Mouse (Mus musculus) thymus, postnatal 0 days (tissue): ENCODE results near the gene Bicdl1. TPM values are rescaled to one million over a fixed set of nuclear protein-coding genes. Genes with fewer than 3 reads are reported as not detected.
"Not testable (repeated sequence)": the region's sequence is repeated elsewhere in the genome, so short reads cannot be mapped to it uniquely, and the experiment has no call there.

ENCODE experiments used
- DNase-seq: peaks from one replicate; pipeline ENCODE4 v3.0.0-alpha.2; 2015; ENCODE audit warnings: low spot score
- polyA plus RNA-seq: library from polyadenylated mRNA; unstranded; fragments of >200 nt; fragmentation: Nextera tagmentation; extraction: Ambion mirVana; gene quantifications from 2 replicates; pipeline ENCODE4 v1.2.1, GENCODE M21; 2015

Bicdl1 gene
- 16.9 and 19.4 TPM in 2 replicates for polyA plus RNA-seq

GRCm38 (mm10) chr5:115731001-115731731 lies at the start of gene Bicdl1:
Gene Bicdl1, minus strand, starts transcription at chr5:115731621.
- peak; percentile 65 for DNase-seq

DNA sequence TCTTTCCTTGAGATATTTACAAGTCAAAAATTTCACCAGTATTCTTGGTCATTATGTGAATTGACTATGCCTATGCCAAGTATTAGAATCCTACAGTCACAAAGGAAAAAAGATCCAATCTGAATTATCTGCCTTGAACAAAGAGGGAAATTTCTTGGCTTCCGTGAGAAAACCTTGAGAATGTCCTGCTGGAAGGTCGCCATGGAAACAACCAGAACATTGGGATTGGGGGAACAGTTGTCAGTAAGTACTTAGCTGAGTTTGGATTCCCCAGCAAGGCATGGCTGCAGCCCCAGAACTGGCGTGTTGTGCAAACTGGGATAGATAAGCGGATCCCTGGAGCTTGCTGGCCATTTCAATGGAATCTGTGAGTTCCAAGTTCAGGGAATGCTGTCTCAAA lies 45.5 kb upstream of the Bicdl1 start:
- no peak for DNase-seq

- DNase-seq: no peak
Measured at GRCm38 (mm10) chr5:115775350-115775749, 43.9 kb upstream of the Bicdl1 start.

- DNase-seq: no peak
Measured at GRCm38 (mm10) chr5:115770048-115770447, 38.6 kb upstream of the Bicdl1 start.

GRCm38 (mm10) chr5:115769116-115769515 lies 37.7 kb upstream of the Bicdl1 start:
- DNase-seq: no peak

- DNase-seq: no peak
Measured at GRCm38 (mm10) chr5:115766821-115767220, 35.4 kb upstream of the Bicdl1 start.

DNA sequence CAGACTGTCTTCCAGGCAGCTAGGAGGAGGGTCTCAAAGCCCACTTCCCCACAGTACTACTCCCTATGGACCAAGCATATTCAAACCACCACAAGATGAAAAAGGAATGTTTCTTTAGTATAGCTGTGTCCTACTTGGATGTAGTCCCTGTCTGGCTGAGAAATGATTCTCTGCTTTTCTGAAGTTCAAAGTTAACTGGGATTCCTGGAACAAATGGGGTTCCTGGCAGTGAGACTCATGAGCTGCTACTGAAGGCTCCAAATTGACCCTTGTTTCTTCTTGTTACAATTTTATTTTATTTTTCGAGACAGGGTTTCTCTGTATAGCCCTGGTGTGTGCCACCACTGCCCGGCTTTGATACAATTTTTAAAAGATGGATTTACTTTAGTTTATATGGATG lies 32.6 kb upstream of the Bicdl1 start:
- DNase-seq: no peak

DNA sequence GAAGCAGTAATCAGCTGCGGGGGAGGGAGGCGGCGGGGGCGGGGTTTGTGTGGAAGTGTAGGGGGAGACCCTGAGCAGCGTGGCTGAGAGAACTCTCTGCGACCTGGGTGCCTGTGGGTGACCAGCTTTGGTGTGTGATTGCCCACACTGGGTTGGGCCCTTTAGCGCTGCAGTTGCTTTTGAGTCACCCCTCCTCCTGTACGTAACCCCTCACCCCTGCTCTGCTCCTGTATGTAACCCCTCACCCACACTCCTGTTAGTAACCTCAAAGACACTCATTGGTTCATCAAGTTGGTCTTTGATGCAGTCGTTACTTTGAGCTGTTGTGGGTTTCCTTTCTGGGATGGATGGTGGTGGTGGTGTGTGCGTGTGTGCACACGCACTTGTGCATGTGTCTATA lies 29.5 kb upstream of the Bicdl1 start:
- peak; percentile 73 for DNase-seq

DNA sequence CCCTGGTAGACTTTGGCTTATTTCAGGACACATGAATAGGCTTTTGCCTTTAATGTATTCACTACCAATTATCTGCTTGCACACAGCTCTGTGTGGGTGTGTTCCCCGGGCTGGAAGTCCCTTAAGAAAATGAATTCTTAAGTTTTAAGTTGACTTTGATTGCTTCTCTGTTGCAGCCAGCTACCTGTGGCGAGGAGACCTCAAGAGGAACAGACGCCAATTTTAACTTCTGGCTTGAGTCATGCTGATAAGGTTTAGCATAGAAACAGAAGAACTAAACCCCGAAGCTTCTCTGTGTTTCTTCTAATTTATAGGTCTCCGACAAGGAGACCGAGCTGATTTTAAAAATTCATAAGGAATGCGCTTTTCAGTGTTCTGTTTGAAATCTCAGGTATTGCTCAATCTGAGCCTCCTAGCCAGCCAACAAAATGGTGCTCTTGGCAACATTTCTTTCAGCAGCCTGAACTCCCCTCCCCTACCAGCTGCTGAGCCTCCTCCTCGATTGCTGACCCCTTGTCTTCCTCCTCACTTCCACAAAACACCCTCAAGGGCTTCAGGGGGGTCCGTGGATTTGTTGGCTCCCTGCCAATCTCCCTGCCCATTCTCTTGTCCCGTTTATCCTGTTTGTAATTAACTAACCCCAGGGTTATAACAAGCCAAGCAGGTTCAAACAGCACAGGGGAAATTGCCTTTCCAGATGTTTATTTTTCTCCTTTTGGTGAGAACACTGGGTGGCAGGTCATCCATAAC lies 27.2 kb upstream of the Bicdl1 start:
- no peak for DNase-seq

DNA sequence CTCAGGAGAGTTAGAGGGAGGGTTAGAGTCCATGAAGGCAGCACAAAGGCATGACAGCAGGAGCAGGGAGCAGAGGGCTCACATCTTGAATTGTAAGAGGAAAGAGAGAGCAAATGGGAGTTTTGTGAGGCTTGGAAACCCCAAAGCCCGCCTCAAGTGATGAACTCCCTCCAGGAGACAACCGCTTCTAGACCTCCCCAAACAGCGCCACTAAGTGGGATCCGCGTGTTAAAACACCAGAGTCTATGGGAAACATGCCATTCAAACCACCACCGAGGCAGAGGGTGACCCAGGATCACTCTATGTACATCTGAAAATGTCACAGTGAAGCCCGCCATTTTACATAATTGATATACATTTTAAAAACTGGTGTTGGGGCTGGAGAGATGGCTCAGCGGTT lies 26.1 kb upstream of the Bicdl1 start:
- DNase-seq: no peak

DNA sequence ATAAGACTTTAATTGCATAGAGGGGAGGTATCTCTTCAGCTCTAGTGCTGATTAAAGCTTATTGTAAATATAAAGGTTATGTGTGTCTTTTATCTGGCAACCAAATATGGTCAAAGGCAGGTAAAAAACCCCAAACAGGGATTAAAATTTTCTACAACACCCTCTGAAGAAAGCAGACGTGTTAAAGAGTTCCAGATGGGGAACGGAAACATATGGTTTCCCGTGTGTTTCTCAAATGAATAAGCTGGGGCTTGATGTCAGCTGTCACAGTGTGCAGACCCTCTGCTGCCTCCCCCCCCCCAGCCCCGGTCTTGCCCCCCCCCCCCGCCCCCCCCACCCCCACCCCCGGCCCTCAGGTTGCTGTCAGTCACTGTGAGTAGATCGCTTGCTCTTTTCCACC lies 24.1 kb upstream of the Bicdl1 start:
- DNase-seq: peak; percentile 67

GRCm38 (mm10) chr5:115754831-115755230 lies 23.4 kb upstream of the Bicdl1 start:
- DNase-seq: peak; percentile 88

- peak; percentile 19 for DNase-seq
Measured at GRCm38 (mm10) chr5:115752883-115753282, 21.5 kb upstream of the Bicdl1 start.

GRCm38 (mm10) chr5:115751916-115752315 lies 20.5 kb upstream of the Bicdl1 start:
- DNase-seq: not testable (repeated sequence)

GRCm38 (mm10) chr5:115748316-115748715 lies 16.9 kb upstream of the Bicdl1 start:
- DNase-seq: no peak

GRCm38 (mm10) chr5:115745319-115745718 lies 13.9 kb upstream of the Bicdl1 start:
- no peak for DNase-seq

DNA sequence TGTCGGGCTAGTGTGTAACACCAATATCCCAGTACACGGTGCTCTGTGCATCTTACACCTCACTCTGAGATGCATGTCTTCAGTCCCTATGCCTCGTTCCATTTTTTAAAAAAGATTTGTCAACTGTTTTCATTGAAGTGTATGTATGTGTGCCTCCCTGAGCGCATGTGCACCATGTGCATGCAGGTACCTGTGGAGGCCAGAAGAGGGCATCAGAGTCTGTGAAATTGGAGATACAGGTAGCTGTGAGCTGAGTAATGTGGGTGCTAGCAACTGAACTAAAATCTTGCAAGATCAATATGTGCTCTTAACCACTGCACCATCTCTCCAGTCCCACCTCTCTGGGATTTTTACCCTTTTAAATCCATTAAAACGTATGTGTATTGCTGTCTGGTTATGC lies 6.6 kb upstream of the Bicdl1 start:
- DNase-seq: no peak

GRCm38 (mm10) chr5:115734570-115734969 lies 3.1 kb upstream of the Bicdl1 start:
- DNase-seq: no peak

GRCm38 (mm10) chr5:115732849-115733216 lies 1.4 kb upstream of the Bicdl1 start:
- DNase-seq: no peak

- peak; percentile 99 for DNase-seq
Measured at GRCm38 (mm10) chr5:115732176-115732848, 891 bp upstream of the Bicdl1 start.

- DNase-seq: no peak
Measured at GRCm38 (mm10) chr5:115731732-115732175, 333 bp upstream of the Bicdl1 start.

DNA sequence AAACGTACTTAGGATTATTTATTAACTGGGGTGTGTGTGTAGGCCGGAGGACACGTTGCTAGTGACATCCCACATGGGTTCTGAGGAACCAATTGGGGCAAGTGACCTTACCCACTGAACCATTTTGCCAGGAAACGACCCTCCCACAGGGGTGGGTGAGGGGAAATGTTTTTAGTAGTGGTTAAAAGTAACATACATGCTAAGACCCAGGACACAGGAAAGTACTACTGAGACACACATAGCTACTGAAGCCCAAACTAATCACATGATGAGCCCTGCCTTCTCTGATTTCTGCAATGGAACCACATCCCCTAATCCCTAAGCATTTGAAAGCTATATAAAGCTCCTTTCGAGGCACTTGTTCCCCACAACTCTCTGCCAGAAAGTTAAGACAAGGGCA lies 1.1 kb downstream of the Bicdl1 start:
- no peak for DNase-seq
